Mouse (Mus musculus) c-Kit-positive CD71-positive TER-119-positive erythroid progenitor cells, embryonic 14.5 days (primary cell): ENCODE measurements around the gene Me3.

Source experiments
- DNase-seq: peaks from one replicate; pipeline ENCODE4 v3.0.0-alpha.2; 2013; ENCODE audit warnings: low spot score

Me3 gene

DNA sequence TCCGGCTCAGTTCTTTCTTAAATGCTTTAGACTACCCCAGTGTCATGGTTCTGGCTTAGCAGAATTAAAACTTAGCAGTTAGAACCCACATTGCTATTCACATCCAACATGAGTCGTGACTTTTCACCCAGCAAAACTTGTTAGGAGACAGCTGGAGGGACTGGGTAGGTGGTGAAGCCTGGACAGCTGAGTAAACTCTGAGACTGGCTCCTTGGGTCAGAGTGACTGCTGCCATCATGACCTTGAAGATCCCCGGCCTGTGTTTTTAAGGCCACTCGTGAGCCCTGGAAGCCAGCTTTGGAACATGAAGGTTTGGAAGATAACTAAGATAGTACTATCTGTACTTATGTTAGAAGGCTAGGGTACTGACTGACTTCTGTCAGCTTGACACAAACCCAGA lies 35.4 kb downstream of the Me3 start:
- no peak for DNase-seq

DNA sequence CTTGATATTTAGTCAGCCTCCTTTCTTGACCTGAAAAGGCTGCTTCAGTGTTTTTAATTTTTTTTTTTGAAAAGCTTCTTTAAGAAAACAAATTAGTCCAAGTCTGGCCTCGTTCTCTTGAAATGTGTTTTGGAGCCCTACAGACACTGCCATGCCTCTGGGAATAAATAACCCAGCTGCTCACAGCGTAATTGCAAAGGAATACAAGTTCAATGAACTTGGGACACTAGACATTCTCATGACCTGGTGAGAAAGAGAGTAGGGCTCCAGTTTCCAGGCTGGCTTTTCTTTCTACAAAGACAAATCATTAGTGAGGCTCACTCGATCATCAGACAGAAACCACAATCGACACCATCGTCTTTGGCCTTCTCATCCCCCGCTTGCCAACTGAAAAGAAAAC lies 37.3 kb downstream of the Me3 start:
- no peak for DNase-seq

DNA sequence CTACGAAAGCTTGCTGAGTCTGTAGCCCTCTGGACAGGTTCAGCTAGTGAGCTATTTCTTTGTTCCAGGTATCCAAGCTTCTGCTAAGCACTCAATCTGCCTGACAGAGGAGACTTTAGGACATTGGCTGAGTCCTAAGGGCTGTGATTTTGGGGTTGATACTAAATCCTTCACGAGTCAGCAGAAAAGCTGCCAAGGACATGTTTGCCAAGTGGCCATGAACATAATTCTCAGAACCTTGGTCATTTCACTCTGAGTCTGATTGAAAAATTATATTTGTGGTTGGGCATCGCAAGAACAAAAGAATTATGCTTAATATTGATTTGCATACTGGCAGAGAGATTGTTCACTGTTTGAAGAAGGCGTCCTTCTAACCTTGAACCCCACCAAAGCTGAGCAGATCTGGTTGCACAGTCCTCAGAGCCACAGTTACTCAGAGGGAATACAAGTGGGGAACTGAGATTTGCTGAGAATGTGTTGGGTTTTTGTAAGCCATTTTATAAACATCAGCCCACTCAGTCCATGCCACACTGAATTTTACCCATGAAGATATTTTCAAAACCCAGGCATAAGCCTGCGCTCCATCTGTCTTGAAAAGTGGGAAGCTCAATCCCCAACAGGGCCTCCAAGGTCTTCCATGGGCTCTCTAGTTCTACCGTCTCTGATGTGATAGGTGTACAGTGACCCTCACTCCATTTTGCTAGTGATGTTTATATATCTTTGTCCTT lies 39.1 kb downstream of the Me3 start:
- no peak for DNase-seq

DNA sequence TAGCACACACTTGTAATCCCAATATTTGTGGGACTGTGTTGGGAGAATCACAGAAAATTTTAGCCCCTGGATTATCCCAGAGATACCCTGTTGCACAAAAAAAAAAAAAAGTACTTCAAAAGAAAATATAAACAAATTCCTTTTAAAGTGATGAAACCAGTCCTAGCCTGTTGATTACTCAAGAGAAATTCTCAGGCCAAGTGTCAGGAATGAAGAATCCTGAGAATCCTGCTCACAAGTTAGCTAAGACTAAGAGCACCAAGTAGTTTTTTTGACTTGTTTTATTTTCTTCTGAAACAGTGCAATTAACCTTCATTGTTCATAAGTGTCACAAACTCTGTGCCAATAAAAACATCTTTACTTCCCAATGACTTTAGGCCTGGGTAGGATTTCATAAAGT lies 44.0 kb downstream of the Me3 start:
- no peak for DNase-seq

DNA sequence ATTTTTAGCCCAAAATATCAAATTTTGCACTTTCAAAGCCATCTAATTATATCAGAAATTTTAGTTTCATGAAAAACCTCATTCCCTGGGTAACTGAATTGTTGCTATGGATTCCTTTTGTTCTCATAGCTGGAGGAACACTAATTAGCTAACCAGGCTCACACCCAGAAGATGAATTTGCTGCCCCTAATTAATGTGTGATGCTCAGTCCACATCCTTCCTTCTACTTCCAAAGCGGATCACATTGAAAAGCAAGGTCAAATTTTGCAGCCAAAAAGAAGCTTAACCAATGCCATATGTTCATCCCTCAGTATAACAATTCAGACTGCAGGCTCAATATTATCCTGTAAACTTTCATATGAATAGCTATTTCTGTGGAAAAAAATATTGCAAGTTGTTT lies 45.7 kb downstream of the Me3 start:
- DNase-seq: no peak

DNA sequence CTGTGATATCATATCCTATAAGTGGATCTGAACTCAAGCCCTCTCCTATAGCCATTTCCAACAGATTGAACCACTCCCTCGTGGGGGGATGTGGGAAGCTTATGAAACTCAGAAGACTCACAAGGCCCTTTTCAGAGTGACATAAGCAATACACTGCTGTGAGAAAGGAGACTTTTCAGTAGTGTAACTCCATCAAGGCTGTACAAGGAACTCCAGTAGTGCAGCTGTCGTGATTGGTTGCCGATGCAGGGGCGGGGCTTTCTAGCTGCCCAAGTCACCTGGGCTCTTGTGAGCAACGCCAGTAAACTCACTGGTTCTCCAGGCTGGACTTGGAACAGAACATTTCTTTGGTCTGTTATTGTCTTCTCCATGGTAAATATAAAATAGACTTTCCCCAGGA lies 46.5 kb downstream of the Me3 start:
- DNase-seq: no peak

DNA sequence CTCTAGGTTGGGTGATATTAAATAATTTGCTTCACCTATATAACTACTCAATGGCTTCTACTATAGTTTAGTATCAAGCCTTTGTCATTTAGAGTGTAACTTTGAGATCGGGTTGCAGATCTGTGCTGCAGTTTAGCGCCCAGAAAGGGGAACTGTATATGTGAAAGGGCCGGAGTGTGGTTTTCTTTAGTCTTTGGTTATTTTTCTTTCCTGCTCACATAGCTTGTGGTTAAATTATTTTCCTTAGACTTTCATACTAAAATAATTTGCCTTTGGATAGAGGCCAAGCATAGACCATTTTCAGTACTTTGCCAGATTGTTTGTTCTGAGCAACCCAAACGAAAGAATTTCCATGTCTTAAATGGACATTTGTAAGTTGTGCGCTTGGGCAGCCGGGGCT lies 46.9 kb downstream of the Me3 start:
- DNase-seq: no peak

DNA sequence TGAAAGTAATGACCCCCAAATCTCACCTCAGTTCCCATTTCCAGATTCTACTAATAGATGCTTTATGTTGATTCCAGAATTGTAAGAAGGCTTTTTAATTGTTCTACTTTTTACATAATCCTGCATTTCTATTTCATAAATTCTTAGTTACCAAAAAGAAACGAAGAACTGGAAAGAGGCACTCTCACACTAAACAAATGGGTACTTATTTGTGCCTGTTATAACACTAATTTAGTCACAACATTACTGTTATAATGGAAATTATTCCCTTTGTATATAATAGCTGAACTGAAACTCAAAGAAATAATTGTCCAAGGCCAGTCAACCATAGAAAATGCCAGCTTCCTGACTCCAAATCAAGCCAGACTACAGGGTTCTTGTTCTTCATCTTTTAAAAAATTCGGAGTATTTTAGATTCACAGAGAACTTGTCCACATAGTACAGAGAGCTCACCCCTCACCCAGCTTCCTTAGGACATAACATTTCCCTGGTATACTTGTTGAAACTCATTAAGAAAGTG lies 47.5 kb downstream of the Me3 start:
- DNase-seq: no peak

DNA sequence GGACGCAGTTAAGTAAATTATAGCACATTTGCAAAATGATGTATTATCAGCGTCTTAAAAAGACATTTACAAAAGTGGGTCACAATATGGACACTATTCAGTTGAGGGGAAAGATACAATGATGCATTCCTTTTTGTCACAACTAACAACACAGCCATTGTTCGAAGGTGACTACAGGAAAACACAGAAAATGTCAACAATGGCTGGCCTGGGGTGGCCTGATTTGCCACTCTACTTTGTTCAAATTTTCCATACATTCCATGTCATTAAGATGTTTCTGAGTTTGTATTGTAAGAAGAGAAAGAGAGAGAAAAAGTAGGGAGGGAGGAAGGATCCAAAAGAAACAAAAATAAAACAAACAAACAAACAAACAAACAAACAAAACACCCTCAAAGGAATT lies 48.7 kb downstream of the Me3 start:
- DNase-seq: no peak

DNA sequence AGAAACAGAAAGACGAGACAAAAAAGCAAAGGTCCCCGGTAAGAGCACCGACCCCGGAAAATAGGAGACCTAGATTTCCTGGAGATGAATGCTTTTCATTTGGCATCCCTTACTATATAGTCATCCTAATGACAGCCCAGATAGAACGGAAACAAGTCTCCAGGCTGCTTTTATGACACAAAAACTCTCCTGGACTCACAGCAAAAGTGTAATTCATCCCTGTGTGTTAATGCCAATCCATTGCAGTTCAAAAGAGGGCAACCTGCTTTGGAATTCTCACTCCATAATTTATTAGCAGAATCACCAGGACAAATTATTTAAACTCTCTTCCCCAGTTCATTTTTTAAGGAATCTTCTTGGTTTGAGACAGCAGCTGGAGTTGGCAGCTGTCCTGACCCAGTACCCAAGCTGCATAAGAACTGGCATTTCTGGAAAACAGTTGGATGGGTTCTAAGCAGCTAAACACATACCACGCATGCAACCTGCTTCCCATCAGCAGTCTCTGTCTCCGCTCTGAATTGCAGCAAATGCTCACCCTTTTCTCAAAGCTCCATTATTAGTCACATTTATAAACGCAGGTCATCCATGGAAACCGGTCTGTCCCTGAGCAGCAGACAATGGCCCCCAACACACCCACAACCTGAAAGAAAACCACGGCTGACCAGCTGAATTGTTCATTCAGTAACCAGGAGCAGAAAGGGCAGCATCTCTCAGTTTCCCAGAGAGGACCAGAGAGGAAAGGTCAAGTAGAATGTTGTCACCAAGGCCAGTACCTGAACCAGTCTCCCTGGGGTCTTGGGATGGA lies 49.7 kb downstream of the Me3 start:
- no peak for DNase-seq

DNA sequence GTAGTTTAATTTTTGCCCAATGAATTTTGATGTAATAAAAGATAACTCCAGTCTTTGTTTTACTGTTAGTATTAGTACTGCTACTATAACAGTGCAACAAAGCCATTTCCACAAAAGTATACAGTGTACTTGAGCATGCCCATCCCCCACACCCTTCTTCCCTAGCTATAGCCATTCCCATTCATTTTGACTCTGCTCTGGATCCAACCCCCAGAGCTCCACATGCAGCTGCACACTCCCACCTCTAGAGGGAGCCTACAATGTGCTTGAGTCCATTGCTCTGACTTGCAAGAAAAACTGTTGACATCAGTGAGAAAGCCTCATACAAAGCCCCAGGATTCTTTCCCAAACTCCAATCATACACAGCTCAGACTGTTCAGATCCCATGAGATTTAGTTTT lies 66.0 kb downstream of the Me3 start:
- DNase-seq: peak; percentile 3

DNA sequence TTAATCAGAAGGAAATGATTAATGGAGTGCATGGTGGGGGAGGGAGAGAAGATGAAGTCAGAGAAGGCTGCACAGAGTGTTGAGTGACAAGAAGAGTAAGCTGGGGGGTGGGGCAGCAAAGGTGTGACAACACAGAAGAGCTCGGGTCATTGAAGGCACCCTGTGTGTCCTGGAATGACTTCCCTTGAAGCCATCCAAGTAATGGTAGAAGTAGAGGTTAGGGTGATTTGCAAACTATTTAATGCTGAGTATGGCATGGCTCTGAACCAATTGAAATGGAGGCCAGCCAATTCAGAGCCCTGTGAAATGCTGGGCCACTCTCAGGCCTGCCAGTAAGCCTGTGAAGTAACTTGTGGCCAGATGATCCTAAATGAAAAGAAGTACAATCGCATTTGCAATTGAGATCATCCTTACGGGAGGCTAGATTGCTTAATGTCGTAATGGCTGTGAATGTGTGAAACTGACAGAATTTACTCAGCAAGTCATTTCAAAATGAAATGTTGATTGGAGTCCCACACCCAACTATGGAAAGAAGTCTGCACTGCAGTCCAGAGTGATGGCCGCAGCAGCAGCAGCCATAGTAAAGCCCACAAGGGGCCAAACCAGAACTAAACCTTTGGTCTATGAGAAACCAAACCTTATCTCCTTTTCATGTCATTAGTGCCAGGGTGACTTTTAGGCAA lies 67.6 kb downstream of the Me3 start:
- no peak for DNase-seq

DNA sequence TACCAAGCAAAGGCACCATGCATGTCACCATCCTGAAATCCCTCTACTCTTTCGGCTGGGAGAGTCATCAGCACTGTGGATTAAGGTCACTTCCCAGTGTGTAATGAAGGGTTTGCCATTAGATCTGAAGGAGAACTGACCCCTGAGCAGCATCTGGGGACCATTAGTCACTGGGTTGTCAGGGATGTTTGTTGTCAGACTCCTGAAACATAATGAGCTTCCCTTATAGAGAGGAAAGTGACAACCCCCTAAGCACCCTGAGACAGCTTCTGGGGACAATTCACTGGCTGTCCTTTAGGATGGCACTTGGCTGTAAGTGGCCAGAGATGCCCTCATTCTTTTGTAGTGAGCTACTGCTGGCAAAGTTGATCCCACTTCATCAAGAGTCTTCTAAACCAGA lies 68.3 kb downstream of the Me3 start:
- DNase-seq: no peak

DNA sequence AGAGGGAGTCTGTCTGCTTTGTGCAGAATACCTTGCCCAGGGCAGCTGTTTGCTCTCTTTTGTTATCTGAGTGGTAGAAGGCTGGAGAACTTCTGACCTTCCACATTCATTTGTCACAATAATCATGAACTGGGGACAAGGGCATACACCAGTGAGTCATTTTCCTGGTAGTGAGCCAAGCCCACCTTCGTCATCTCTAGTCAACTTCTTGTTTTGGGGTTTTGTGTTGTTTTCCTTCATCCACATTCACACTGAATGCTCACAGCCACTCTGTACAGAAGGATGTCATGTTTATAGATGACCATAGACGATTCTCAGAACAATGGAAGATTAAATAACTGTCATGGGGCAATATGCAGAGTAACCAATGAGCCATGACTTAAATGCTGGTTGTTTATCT lies 78.6 kb downstream of the Me3 start:
- DNase-seq: no peak

DNA sequence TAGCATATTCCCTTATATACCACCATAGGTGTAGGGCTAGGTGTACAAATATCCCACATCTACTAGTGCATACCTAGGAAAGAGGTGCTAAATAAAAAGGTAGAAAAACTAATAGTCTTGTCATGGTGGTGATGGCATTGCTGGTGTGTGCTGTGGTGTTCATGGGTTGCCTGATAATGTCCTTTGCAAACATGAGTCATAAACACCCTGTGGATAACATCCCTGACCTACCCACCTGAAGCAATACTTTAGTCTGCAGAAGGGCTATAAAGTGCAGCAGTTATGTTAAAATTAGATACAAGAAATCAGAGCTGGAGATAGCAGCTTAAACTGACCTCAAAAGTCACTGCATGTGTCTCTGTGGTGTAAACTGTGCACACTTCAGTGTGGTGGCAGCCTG lies 80.9 kb downstream of the Me3 start:
- no peak for DNase-seq

DNA sequence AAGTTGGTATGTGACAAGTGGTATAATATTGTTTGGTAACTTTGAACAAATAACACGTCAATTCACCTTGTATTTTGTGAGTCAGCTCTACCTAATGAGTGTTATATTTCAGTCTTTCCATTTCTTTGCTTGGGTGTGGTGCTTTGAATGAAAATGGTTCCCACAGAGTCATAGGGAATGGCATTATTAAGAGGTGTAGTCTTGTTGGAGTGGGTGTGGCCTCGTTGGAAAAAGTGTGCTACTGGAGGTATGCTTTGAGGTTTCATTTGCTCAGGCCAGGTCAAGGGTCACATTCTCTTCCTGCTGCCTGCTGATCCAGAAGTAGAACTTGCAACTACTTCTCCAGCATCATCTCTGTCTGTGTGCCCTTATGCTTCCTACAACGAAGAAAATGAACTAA lies 84.0 kb downstream of the Me3 start:
- DNase-seq: no peak

DNA sequence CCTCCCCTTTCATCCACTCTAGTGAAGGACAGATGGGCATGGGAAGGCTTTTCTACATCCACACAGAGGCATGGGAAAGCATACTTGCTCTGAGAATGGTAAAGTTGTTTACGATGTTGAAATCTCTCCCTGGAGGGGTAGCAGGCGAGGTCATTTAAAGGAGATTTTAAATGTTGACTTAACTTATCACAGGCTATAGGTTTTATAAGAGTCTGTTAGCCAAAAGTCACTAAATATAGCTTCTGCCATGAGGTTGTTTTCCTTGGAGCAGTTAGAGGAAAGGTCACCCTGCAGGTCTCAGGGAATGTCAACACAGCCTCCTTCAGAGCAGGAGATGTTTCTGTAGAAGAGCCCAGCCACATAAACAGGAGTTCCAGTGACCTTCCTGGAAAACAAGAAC lies 85.3 kb downstream of the Me3 start:
- DNase-seq: no peak

DNA sequence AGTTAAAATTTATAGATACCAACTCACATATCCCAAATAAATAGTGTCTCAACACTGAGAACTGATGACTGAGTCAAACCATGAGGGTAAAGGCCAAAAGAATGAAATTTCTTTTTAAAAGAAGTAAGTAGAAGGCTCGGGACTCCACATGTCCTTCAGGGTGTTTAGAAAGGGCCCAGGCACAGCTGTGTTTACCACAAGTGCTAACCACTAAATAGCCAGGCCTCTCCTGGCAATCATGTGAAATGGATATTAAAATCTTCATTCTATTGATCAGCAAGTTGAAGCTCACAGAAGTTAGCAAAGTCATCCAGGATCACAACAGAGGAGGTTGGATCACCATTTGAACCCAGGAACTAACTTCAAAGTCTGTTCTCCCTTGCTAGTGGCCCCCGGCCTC lies 86.1 kb downstream of the Me3 start:
- no peak for DNase-seq

DNA sequence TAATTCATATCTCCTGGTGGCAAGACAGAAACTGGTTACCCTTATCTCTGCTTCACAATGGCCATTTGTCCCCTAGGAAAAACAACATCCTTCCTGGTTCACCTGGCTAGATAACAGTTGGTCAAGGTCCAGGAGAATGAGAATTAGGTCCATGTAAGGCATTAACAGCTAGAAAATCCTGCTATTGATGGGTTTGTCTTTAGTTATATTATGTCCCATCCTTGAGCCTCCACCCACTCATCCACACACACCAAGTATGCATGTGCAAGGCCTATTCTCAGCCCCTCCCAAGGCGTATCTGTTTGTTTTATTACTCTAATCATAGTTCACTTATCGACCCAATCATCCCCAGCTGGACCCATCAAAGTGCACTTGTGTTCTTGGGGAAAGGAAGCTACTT lies 88.1 kb downstream of the Me3 start:
- DNase-seq: no peak

DNA sequence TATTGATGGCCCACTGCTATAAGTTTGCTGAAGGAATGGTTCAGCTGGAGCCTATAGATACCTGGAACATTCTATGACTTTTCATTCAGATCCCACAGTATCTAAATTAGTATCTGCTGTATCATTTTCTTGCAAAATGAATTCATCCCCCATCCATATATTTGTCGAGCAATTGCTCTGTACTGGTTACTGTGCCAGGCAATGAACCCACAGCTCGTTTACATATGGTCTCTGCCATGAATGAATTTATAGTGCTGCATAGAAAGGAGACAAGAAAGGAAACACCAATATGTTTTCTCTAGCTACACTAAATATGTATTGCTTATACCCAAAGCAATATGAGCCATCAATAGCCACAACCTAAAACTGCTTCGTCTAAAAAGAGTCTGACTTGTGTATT lies 94.5 kb downstream of the Me3 start:
- no peak for DNase-seq

DNA sequence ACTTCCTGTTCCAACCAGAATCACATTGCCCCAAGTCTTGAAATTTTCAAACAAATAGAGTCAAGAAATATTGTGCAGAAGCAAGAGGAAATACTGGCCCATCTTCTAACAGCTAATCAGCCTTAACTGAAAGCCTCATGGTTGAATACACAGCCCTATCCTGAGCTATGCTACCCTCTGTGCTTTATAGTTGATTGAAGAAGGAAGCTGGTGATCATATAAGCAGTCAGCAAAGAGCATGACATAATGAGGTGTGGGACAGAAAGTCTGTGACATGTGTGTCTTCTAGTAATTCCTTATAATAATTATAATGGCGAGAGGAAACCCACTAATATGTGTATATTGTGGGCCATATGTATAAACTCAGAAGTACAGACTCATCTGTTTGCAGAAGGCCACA lies 95.4 kb downstream of the Me3 start:
- DNase-seq: no peak

DNA sequence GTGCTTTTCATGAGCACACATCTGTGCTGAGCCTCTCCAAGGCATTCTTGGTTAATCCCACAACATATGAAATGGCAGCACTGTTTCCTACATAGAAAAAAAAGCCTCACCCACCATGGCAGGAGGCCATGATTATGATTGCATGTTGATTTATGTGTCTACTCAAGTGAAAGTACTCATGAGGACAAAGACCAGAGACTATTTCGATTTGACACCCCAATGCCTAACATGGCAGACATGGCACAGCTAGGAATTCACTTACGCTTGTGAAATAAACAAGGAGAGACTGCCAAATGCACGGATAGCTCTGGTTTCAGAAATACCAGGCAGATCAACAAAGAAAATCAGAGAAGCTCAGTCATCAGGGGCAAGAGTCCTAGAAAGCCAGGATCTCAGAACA lies 96.2 kb downstream of the Me3 start:
- DNase-seq: no peak

DNA sequence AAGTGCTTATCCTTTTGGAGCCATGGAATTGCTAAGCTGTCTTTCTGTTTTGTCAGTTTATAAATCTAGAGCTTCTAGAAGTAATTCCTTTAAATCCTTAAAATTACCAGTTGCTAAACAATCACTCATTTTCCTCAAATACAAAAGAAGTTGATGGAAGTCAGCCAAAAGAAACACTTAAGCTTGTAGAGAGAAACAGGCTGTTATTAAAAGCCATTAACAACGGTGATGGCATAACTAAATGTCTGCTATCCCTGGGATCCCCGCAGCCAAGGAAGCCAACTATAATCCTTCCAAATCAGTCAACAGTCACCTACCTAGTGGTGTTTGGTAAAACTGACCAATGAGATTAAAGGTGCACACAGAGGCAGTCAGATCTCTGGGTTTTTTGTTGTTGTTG lies 98.3 kb downstream of the Me3 start:
- no peak for DNase-seq
